Mouse (Mus musculus) embryonic stem cell, embryonic (primary cell): Measurements from ENCODE around the gene Gm20388.

Experiments used
- CTCF ChIA-PET, 4 experiments: fragments of 300-600 bp in 2 of 4; fragments of 350-600 bp in 2 of 4; sonication (Branson Sonifier 250); formaldehyde crosslinking; loops; one replicate each; lab custom pipeline; 2022; ENCODE audit warnings: inconsistent platforms in 2 of 4; lab: Charles Lee
- POLR2A ChIA-PET, 4 experiments: fragments of 300-600 bp in 2 of 4; fragments of 350-600 bp in 2 of 4; sonication (Branson Sonifier 250); formaldehyde crosslinking; loops; one replicate each; lab custom pipeline; 2022; ENCODE audit warnings: antibody characterized with exemption in 4 of 4, inconsistent platforms in 1 of 4; lab: Charles Lee

Gm20388 gene

DNA sequence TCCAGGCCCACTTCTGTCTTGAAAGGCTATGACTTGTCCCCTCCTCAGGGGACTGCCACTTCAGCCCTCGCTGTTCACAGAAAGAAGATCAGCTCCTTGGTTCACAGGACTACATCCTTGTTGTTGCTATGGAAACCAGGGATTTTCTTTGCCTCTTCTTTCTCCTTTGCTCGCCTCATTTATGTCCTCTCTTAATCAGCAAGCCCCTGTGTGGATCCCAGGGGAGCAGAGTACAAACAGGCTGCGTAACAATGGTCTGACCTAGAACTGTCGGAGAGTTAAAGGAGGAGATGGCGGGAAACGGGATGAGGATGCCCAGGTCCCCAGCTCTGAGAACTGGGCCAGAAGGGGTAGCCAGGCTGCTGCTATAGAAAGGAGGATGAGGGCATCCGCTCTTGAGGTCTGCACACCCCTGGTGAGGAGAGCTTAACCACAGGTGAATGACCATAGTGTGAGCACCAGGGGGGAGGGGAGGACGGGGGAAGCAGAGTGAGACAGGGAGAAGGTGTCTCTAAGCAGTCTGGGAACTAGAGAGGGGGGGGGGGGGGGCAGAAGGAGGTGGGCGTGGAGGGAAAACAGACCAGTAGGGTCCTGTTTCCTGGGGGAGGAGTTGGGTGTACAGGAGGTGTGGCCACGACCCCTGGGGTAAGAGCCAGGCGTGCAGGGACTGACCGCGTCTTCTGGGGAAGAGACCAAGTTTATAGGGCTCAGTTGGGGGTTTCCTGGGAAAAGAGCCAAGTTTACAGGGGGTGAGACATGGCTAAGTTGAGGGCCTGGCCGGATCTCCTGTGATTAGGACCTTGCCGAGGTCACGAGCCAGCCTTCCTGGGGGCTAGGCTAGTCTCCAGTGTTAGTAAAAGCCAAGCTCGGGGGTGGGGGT, 1787.3 kb downstream of the Gm20388 start:
- POLR2A ChIA-PET = interaction anchor here in 3 of 4 experiments (0.7 to 2.1 kb wide), 10 partner anchors 10 to 153 kb away, joined by 3 to 6 read pairs (median 4); no protein-coding TSS in a partner anchor
- CTCF ChIA-PET = interaction anchor here in 3 of 4 experiments (0.6 to 1.8 kb wide), 8 partner anchors 11 to 993 kb away, joined by 3 to 8 read pairs (median 3); no protein-coding TSS in a partner anchor

GRCm38 (mm10) chr8:121698615-121699101, 1788.0 kb downstream of the Gm20388 start:
- ChIA-PET CTCF (interaction anchor here in 3 of 4 experiments (0.8 to 1.8 kb wide), 5 partner anchors 10 to 993 kb away, joined by 3 to 5 read pairs (median 3); no protein-coding TSS in a partner anchor), POLR2A (interaction anchor here in 3 of 4 experiments (0.7 to 2.0 kb wide), 5 partner anchors 10 to 152 kb away, joined by 3 to 6 read pairs (median 3); no protein-coding TSS in a partner anchor)

DNA sequence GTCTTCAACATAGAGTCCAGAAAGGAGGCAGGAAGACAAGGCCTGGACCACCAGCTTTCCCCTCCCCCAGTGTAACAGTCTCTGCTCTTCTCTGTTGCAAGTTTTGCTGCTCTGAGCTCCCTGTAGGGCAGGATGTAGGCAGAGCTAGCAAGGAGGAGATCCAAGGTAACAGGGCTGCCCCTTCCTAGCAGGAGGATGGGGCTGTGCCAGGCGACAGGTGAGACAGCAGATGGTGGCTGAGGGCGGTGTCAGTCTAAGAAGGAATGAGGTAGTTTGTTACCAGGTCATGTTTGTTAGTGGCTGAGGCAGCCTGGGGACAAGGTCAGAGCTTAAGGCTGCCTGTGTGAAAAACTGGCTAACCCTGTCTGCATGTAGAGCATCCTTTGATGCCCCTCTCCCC, 1789.3 kb downstream of the Gm20388 start:
- ChIA-PET CTCF (interaction anchor here in 1 of 4 experiments (0.7 kb wide), 1 partner anchor 142 kb away, joined by 4 read pairs; no protein-coding TSS in a partner anchor), POLR2A (interaction anchor here in 1 of 4 experiments (0.6 to 1.4 kb wide), 2 partner anchors 9 to 645 kb away, joined by 3 to 4 read pairs; no protein-coding TSS in a partner anchor)

DNA sequence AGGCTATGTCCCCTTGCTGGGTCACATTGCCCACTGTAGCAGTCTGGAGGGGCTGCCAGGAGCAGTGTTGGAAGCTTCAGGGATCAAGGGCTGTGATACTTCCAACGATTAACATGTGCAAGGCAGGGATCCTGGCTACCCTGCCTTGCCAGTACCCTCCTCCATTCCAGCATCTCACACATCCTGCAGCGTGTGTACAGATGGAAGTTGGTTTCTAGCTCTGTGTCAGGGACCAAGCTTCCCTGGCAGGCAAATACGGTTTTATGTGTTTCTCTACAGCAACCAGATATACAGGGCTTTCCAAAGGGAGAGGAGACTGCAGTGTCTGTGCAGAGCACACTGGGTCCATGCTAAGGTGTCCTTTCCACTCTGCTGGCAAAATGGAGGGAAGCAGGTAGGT, 1794.5 kb downstream of the Gm20388 start:
- CTCF ChIA-PET = interaction anchor here in 1 of 4 experiments (0.6 to 0.9 kb wide), 2 partner anchors 11 to 12 kb away, joined by 3 to 4 read pairs; no protein-coding TSS in a partner anchor
- POLR2A ChIA-PET = interaction anchor here in 2 of 4 experiments (0.6 to 1.0 kb wide), 2 partner anchors 14 to 35 kb away, joined by 3 read pairs; no protein-coding TSS in a partner anchor

DNA sequence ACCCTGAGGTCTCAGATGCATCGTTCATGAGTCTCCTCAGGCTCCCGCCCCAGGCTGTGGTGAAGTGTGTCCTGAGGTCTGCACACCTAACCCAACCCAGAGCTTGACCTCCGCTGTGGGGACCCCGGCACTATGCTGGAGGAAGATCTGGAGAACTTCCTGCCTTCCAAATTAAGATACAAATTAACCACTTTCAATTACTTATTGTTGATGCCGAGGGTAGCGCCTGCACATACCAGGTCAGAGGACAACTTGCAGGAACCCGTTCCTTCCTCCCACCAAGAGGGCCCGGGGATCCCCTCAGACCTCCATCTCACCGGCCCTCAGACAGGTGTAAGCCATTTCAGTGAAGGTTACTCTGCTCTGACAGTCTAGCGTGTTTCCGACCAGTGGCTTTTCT, 1796.3 kb downstream of the Gm20388 start:
- ChIA-PET POLR2A (interaction anchor here in 2 of 4 experiments (0.7 to 0.8 kb wide), 2 partner anchors 10 to 92 kb away, joined by 3 read pairs; no protein-coding TSS in a partner anchor), CTCF (interaction anchor here in 2 of 4 experiments (0.6 to 0.7 kb wide), 2 partner anchors 11 to 52 kb away, joined by 3 to 5 read pairs; no protein-coding TSS in a partner anchor)

- ChIA-PET POLR2A (interaction anchor here (0.5 to 2.1 kb wide), 11 partner anchors 8 to 736 kb away, joined by 3 to 14 read pairs (median 4); partner anchors contain the start of gene Slc7a5 (in 1 of the 4)), CTCF (interaction anchor here in 3 of 4 experiments (0.6 to 2.2 kb wide), 9 partner anchors 9 to 784 kb away, joined by 3 to 15 read pairs (median 4); partner anchors contain the start of gene Zcchc14 (in 1 of the 3))
Measured at GRCm38 (mm10) chr8:121708406-121708805, 1797.8 kb downstream of the Gm20388 start.

- CTCF ChIA-PET = interaction anchor here (0.5 to 4.1 kb wide), 44 partner anchors 8 to 398 kb away, joined by 3 to 27 read pairs (median 3); partner anchors contain the start of genes Banp (in 1 of the 4) and Klhdc4 (in 1 of the 4)
- POLR2A ChIA-PET = interaction anchor here (0.6 to 2.6 kb wide), 16 partner anchors 8 to 240 kb away, joined by 3 to 14 read pairs (median 4); partner anchors contain the start of genes Jph3 (in 1 of the 4) and Slc7a5 (in 1 of the 4)
Measured at GRCm38 (mm10) chr8:121717502-121717901, 1806.9 kb downstream of the Gm20388 start.

GRCm38 (mm10) chr8:121717982-121718425, 1807.4 kb downstream of the Gm20388 start:
- ChIA-PET CTCF (interaction anchor here (0.5 to 4.1 kb wide), 52 partner anchors 9 to 890 kb away, joined by 3 to 27 read pairs (median 3); partner anchors contain the start of genes Banp (in 1 of the 4) and Klhdc4 (in 1 of the 4)), POLR2A (interaction anchor here (0.6 to 2.6 kb wide), 20 partner anchors 9 to 240 kb away, joined by 3 to 14 read pairs (median 4); partner anchors contain the start of genes Jph3 (in 1 of the 4) and Slc7a5 (in 1 of the 4))

DNA sequence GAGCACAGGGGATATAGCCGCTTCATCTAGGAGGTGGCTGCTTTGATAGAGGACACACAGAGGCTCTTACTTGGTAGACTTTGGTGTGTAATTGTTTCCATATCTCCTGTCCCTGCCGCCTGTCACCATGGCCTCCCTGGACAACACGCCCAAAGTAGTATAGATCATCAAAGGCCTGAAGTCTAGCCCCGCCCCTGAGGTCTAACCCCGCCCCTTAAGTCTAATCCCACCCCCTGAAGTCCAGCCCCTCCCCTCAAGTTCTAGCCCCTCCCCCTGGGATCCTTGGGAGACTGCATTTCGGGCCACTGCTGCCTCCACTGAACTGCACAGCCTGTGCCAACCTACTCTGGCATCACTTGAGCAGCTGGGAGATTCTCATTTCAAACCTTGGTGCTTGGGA, 1808.3 kb downstream of the Gm20388 start:
- CTCF ChIA-PET = interaction anchor here (0.5 to 4.1 kb wide), 21 partner anchors 9 to 228 kb away, joined by 3 to 27 read pairs (median 4); partner anchors contain the start of gene Zcchc14 (in 1 of the 4)
- POLR2A ChIA-PET = interaction anchor here in 3 of 4 experiments (0.5 to 2.6 kb wide), 11 partner anchors 10 to 1071 kb away, joined by 3 to 11 read pairs (median 4); partner anchors contain the start of gene Slc7a5 (in 1 of the 3)

DNA sequence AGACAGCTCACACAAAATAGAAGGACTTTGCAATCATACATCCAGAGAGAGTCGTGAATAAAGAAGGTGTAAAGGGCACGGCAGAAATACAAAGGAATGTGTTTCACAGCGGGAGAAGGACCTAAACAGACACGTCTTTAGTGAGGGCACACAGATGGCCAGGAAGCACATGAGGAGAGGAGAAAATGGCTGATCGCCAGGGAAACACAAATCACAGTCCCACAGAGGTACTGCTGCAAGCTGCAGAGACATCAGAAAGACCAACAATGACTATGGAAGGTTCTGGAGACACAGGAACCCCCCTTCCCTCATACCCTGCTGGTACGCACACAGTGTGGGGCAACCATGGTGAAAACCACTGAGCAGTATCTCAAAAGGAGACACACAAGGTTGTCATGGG, 1810.4 kb downstream of the Gm20388 start:
- CTCF ChIA-PET = interaction anchor here in 1 of 4 experiments (1.3 kb wide), 1 partner anchor 118 kb away, joined by 3 read pairs; no protein-coding TSS in a partner anchor
- POLR2A ChIA-PET = no interaction called here

DNA sequence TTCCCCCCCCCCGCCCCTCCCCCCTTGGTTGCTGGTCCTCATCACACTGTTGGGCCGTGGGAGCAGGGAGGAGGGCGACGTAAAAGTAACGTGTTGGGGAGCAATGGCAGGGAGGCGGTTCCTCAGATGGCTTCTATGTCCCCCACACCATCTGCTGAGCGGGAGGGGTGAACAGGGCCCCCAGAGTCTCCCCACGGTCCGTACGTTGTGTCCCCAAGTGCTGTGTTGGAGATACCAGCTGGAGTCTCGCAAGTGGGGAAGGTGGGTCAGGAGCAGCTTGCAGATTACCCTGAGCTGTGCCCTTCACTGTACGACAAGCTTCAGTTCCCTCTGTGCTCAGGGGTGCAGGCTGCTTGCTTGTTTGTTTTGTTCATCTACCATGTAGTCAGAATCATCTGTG, 1813.2 kb downstream of the Gm20388 start:
- POLR2A ChIA-PET = no interaction called here
- CTCF ChIA-PET = interaction anchor here in 1 of 4 experiments (0.5 to 0.6 kb wide), 2 partner anchors 30 to 123 kb away, joined by 3 read pairs; no protein-coding TSS in a partner anchor

DNA sequence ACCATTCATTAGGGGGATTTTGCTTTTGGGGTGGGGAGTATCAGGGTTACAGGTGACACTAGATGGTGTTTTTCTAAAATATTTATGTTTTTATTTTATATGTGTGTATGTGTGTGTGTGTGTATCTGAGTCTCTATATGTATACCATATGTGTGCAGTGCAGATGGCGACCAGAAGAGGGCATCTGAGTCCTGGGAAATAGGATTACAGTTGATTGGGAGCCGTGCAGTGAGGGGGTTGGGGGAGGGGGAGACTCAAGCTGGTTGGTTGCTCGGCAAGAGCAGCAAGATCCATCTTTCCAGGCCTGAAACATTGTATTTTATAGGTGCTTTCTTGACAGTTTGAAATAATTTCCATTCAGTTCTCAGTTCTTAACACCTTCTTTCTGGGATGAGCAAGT, 1816.5 kb downstream of the Gm20388 start:
- ChIA-PET POLR2A (interaction anchor here in 1 of 4 experiments (0.9 kb wide), 2 partner anchors 13 to 502 kb away, joined by 3 read pairs; no protein-coding TSS in a partner anchor), CTCF (interaction anchor here (0.6 to 2.6 kb wide), 10 partner anchors 9 to 123 kb away, joined by 3 to 8 read pairs (median 3); no protein-coding TSS in a partner anchor)

DNA sequence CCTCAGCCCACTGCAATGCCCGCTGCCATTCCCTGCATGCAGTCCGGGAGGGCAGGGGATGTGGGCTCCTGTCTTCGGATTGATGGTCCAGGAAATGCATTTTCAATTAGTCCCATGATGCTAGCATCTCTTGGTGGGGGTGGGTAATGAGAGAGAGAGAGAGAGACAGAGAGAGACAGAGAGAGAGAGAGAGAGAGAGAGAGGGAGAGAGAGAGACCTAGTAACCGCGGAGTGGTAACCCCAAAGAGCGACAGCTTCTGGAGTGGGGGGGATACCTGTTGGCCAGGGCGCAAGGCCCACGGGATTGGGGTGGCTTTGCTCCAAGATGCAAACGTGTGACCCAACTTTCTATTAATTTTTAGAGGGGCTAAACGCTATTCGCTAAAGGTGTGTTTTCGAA, 1818.7 kb downstream of the Gm20388 start, which contains the start of gene Jph3:
Gene Jph3 (plus strand): TSS at position 301 of the 400 bp plus-strand sequence.
- POLR2A ChIA-PET = interaction anchor here in 1 of 4 experiments (1.9 kb wide), 1 partner anchor 12 kb away, joined by 5 read pairs; no protein-coding TSS in a partner anchor

DNA sequence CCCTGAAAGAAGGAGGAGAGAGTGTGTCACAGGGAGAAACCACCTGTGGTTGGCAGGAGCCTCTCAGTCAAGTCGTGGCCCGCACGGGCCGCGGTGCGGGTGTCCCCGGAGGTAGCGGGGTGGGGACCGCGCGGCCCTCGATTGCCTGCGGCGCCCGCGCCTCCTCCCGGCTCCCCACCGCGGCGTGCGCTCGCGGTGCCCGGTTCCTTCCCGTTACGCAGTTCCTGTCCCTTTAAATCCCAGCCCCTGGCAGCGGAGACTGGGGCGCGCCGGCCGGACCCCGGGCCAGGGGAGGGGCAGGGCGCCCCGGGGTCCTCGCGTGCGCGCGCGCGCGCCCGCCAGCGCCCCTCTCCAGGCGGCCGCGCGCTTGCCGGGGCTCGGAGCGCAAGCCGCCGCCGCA, 1819.1 kb downstream of the Gm20388 start:
- POLR2A ChIA-PET = interaction anchor here in 2 of 4 experiments (0.7 to 0.8 kb wide), 4 partner anchors 17 to 797 kb away, joined by 3 to 9 read pairs (median 4); no protein-coding TSS in a partner anchor
- CTCF ChIA-PET = interaction anchor here in 2 of 4 experiments (0.6 to 0.8 kb wide), 4 partner anchors 12 to 501 kb away, joined by 3 to 6 read pairs (median 4); no protein-coding TSS in a partner anchor

More for the DNA sequence above, 1818.7 kb downstream of the Gm20388 start, which contains the start of gene Jph3:
- CTCF ChIA-PET = interaction anchor here in 1 of 4 experiments (0.6 kb wide), 1 partner anchor 502 kb away, joined by 3 read pairs; no protein-coding TSS in a partner anchor

- CTCF ChIA-PET = interaction anchor here in 1 of 4 experiments (0.7 to 0.8 kb wide), 3 partner anchors 12 to 174 kb away, joined by 3 to 6 read pairs (median 4); no protein-coding TSS in a partner anchor
Measured at GRCm38 (mm10) chr8:121730170-121730569, 1819.5 kb downstream of the Gm20388 start.

DNA sequence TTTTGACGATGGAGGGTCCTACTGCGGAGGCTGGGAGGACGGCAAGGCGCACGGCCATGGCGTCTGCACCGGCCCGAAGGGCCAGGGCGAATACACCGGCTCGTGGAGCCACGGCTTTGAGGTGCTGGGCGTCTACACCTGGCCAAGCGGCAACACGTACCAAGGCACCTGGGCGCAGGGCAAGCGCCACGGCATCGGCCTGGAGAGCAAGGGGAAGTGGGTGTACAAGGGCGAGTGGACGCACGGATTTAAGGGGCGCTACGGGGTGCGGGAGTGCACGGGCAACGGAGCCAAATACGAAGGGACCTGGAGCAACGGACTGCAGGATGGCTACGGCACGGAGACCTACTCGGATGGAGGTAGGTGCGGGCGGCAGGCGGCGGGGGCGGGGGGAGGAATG, 1820.0 kb downstream of the Gm20388 start:
- CTCF ChIA-PET = interaction anchor here in 1 of 4 experiments (0.7 to 0.8 kb wide), 2 partner anchors 13 to 22 kb away, joined by 4 to 6 read pairs; no protein-coding TSS in a partner anchor
- POLR2A ChIA-PET = interaction anchor here in 3 of 4 experiments (0.6 to 0.8 kb wide), 5 partner anchors 16 to 335 kb away, joined by 3 to 9 read pairs (median 5); no protein-coding TSS in a partner anchor

More at GRCm38 (mm10) chr8:121730170-121730569, 1819.5 kb downstream of the Gm20388 start:
- POLR2A ChIA-PET = interaction anchor here in 3 of 4 experiments (0.6 to 0.8 kb wide), 6 partner anchors 17 to 797 kb away, joined by 3 to 9 read pairs (median 4); no protein-coding TSS in a partner anchor
